Mouse (Mus musculus): Measurements from ENCODE around the gene Cnpy3. TPM values are rescaled to one million over a fixed set of nuclear protein-coding genes. Genes with fewer than 3 reads are reported as not detected.

Gene Cnpy3
- total RNA-seq, 2 experiments from 2014 or later = 18.8 to 20.1 TPM

GRCm38 (mm10) chr17:46694517-46695063 is 57.4 kb downstream of the Cnpy3 start:
- intact Hi-C loops (cut with DNase I) = no loop called here
- no peak for DNase-seq (ENCODE audit: low spot score)

DNA sequence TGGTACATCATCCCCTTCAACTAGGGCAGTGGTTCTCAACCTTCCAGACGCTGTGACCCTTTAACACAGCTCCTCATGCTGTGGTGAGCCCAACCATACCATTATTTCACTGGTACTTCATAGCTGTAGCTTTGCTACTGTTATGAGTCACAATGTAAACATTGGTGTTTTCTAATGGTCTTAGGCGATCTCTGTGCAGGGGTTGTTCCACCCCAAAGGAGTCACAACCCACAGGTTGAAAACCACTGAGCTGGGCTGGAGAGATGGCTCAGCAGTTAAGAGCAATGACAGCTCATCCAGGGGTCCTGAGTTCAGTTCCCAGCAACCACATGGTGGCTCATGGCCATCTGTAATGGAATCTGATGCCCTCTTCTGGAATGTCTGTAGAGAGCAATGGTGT is 60.6 kb downstream of the Cnpy3 start:
- intact Hi-C loops (cut with DNase I) = no loop called here
- no peak for DNase-seq (ENCODE audit: low spot score)

DNA sequence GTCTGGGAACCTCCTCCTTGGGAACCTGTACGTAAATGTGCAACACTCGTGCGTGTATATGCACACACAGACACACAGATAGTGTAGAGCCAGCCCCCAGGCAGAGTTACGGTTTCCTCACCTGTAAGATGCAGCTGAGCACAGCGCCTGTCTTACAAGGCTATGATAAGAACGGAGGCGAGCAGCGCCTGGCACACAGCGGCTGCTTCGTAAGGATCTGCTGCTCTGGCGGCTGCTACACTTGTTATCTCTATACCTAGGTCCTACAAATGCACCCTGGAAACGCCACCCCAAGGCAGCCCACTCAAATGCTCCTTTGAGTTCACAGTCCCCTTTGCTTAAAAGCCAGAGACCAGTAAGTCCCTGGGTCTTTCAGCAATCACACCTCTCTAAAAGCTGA is 61.3 kb downstream of the Cnpy3 start:
- intact Hi-C loops (cut with DNase I) = no loop called here
- no peak for DNase-seq (ENCODE audit: low spot score)

DNA sequence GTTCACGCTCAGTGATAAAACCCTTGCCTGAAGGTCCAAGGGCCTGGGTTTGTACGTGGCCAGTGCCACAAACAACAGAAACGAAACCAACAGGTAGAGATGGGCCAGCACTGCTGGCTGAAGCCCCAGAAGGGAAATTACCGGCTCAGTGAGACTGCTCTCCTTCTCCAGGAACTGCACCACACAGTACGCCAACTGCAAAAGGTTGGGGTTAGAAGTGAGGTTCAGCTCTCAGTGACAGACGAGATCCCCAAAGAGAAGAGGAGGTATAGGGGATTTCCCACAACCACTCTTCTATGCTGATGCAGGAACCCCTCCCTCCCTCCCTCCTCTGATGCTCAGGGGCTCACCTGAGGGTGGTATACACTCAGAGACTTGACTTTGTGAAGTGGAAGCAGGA is 66.1 kb downstream of the Cnpy3 start:
- intact Hi-C loops (cut with DNase I) = loop anchor here (2.0 kb wide), 1 partner anchor 17 kb away; no protein-coding TSS in a partner anchor

More for the DNA sequence above, 66.1 kb downstream of the Cnpy3 start:
- DNase-seq (ENCODE audit: low spot score) = no peak

Other genes starting within 250 kb of the Cnpy3 start
- 10 to 100 TPM; 19.4 to 19.5 TPM for gene Cul9, start 205.8 kb downstream of the Cnpy3 start, total RNA-seq (2021)
- 10 to 100 TPM; 98.7 to 99.3 TPM for gene Srf, start 196.0 kb downstream of the Cnpy3 start, total RNA-seq (2021)
- 1 to 10 TPM; 3.3 to 4.1 TPM for gene Ptk7, start 122.7 kb downstream of the Cnpy3 start, total RNA-seq (2021)
- 10 to 100 TPM; 26.3 to 27.1 TPM for gene Klc4, start 106.2 kb downstream of the Cnpy3 start, total RNA-seq (2021)
- 100 to 1,000 TPM; 125 to 132 TPM for gene Mrpl2, start 106.0 kb downstream of the Cnpy3 start, total RNA-seq (2021)
- 10 to 100 TPM; 21.3 to 23.0 TPM for gene Cul7, start 101.9 kb downstream of the Cnpy3 start, total RNA-seq (2021)
- 10 to 100 TPM in 1 of 2 experiments, 1 to 10 TPM in 1; 9.9 to 10.8 TPM for gene Rrp36, start 77.9 kb downstream of the Cnpy3 start, total RNA-seq (2021)
- gene Mea1, start 73.4 kb downstream of the Cnpy3 start, total RNA-seq (2021) = 10 to 100 TPM; 48.6 to 53.8 TPM
- gene Klhdc3, start 71.3 kb downstream of the Cnpy3 start, total RNA-seq (2021) = 100 to 1,000 TPM in 1 of 2 experiments, 10 to 100 TPM in 1; 95.5 to 107 TPM
- gene Ppp2r5d, start 47.1 kb downstream of the Cnpy3 start, total RNA-seq (2021) = 10 to 100 TPM; 33.2 to 34.9 TPM
- gene Pex6, start 40.8 kb downstream of the Cnpy3 start, total RNA-seq (2021) = 10 to 100 TPM; 29.9 to 32.2 TPM
- 1 to 10 TPM in 1 of 2 experiments, under 1 TPM in 1; 0.92 to 2.3 TPM for gene Gnmt, start 23.0 kb downstream of the Cnpy3 start, total RNA-seq (2021)
- gene Ptcra, start 11.5 kb upstream of the Cnpy3 start, total RNA-seq (2021) = not detected
- gene 2310039H08Rik, start 20.4 kb upstream of the Cnpy3 start, total RNA-seq (2021) = 10 to 100 TPM; 26.1 to 28.2 TPM
- gene Rpl7l1, start 30.5 kb upstream of the Cnpy3 start, total RNA-seq (2021) = 10 to 100 TPM; 56.0 to 58.6 TPM
- gene Bicral, start 106.3 kb upstream of the Cnpy3 start, total RNA-seq (2021) = 10 to 100 TPM; 15.0 to 16.7 TPM
- 10 to 100 TPM; 15.5 to 17.7 TPM for gene Tbcc, start 138.5 kb upstream of the Cnpy3 start, total RNA-seq (2021)
- not detected for gene Prph2, start 158.2 kb upstream of the Cnpy3 start, total RNA-seq (2021)

Data from heart, postnatal 25 days (tissue).